Mouse (Mus musculus) induced T-regulatory cell, adult 2 months (primary cell): ENCODE data around the gene Cfap54.

Experiments
- DNase-seq: peaks from one replicate; pipeline ENCODE4 v3.0.0-alpha.2; 2012; ENCODE audit warnings: low read depth

Gene Cfap54

DNA sequence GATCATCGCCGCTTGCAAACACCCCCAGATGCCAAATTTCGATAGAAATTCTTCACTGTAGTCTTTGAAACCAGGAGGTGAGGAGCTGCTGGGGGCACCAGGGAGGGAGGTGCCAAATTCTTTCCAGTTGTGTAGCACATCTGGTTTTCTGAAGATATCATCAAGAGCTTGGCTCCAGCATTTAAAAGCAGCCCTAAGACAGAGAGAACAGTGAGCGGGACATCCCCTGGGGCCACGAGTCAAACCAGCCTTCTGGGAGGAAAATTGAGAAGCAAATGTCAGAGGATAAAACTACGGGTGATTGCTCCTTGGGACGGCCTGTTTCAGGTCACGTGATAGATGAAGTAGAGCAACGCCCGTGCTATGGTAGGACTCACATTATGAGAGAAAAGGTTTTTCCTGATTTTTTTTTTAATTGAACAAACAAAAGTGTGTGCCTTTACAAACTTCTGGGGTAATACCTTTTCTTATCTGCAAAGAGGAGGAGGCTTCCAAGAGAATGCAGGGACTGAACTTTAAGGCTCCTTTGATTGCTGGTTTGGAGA is 143.6 kb downstream of the Cfap54 start:
- DNase-seq, result no peak

GRCm38 (mm10) chr10:92937091-92937490 is 144.3 kb downstream of the Cfap54 start:
- no peak for DNase-seq

DNA sequence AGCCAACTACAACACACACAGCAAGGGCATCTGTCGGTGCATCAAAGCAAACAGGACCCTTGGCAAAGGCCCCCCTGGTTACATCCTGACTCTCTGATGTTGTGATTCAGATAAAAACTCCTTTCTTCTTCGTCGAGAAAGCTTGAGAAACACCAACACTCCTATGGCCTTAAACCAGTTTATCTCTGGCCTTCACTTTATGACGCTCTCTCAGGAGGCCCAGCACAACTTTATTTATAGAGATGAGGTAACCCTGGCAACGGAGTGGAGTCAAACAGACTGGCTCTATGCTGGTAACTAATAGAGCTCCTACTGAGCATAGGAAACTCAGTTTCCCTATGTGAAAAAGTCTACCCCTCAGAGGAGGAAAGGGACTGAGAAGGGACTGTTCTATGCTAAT is 146.9 kb downstream of the Cfap54 start:
- DNase-seq, result no peak

- DNase-seq, result no peak
These were observed 147.8 kb downstream of the Cfap54 start for GRCm38 (mm10) chr10:92933616-92934015.

GRCm38 (mm10) chr10:92932464-92932863 is 149.0 kb downstream of the Cfap54 start:
- DNase-seq, result no peak

DNA sequence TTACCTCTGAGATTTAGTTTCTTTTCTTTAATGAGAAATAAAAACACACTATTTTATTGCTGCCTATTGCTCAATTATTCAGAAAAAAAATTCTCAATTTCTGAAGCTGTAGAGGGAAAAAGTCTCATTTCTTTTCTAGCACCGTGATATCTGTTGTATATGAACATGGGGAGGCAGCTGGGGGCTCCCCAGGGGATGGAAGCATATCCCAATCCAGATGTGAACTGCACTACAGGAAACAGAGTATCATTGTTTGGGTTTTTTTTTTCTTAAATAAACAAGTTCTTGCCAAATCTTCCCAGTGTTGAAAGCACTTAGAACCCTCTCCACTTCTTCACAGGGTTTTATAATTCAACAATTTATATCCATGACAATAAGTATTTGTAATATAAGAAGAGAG is 151.4 kb downstream of the Cfap54 start:
- no peak for DNase-seq

DNA sequence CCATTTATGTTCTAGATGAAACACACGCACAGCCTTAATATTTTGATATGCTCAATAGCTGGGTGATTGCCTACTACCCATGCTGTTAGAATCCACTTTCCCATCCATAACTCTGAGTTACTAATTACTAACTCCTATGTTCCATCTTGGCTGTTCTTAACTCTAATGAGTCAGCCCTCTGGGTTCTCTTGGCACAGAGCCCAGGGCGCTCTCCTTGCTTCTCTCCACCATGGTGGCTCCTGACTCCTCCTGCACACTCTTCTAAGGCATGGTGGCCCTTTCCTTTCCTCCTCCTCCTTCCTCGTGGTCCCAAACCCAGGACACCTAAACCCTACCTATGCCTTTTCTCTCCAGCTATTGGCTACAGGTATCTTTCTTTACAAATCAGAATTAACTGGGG is 153.2 kb downstream of the Cfap54 start:
- DNase-seq, result no peak

- no peak for DNase-seq
These were observed 162.9 kb downstream of the Cfap54 start for GRCm38 (mm10) chr10:92918551-92918950.

DNA sequence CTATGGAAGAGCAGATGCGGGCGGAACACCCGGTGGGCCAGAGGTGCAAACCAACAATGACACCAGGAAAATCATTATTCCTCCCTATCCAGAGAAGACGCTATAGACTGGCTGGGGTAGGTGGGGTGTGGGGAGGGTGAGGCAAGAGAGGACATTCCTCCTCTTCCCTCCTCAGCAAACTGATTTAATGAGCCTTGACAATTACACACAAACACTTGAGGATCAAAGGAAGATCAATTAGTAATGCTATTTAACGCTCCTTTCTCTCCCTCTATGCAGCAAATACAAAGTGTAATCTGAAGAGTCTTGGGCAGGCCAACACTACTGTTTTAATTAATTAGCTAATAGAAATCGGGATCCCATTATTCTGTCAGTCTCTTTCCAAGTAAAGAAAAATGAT is 174.2 kb downstream of the Cfap54 start:
- no peak for DNase-seq

- no peak for DNase-seq
These were observed 193.0 kb downstream of the Cfap54 start for GRCm38 (mm10) chr10:92888466-92888865.

GRCm38 (mm10) chr10:92878000-92878399 is 203.4 kb downstream of the Cfap54 start:
- no peak for DNase-seq

DNA sequence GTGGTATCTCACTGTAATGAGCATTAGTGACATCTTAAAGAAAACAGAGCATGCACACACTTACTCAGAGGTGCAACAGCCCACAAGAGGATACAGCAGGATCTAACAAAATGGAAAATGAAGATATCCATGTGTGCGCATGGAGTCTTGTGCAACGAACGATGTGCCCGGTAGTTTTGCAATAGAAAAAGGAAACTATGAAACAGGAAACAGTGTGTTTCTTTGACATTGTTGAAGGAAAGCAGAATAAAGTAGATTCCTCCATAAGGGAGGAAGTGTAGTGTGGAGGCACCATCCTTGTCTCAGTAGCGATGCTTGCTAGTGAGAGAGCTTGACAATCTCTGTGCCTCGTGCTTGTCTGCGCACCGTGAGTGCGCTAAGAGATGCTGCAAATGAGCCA is 240.4 kb downstream of the Cfap54 start:
- DNase-seq, result no peak

GRCm38 (mm10) chr10:92837572-92837971 is 243.8 kb downstream of the Cfap54 start:
- DNase-seq, result no peak

- no peak for DNase-seq
These were observed 244.4 kb downstream of the Cfap54 start for GRCm38 (mm10) chr10:92837045-92837444.

GRCm38 (mm10) chr10:92821499-92821898 is 259.9 kb downstream of the Cfap54 start:
- DNase-seq, result no peak

- DNase-seq, result no peak
These were observed 263.2 kb downstream of the Cfap54 start for GRCm38 (mm10) chr10:92818190-92818589.

DNA sequence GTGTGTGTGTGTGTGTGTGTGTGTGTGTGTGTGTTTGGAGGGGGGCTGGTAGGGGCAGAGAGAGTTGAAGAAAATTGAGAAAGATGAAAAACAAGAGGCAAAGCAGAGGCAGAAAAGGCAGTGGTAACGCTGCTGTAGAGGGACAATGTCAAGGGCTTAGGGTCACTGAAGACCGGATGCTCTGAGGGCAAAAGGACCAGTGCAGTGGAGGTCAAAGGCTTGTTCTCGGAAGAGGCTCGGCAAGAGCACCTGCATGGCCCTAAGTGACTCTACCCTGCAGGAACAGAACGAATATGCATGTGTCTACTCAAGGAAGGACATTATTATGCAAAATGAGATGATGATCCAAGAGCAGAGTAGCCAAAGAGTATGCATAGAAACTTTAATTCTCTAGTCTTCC is 264.5 kb downstream of the Cfap54 start:
- DNase-seq, result no peak

DNA sequence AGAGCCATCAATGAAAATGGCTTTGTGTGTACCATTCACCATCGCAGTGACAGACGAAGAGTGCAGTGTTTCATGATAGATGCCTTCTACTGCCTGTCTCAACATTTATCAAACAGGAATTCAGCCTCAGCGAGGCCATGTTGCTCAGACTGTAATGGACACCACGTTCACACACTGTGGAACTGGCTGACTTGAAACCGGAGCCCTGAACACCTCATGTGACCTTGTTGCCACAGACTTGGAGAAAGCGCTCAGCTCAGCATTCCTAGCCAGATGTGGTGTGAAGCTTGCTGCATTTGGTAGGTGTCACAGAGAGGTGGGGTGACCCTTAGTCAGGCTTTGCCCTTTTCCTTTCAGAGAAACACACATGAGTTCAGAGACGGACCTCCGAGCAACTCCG is 270.5 kb downstream of the Cfap54 start:
- no peak for DNase-seq

GRCm38 (mm10) chr10:92791908-92792307 is 289.5 kb downstream of the Cfap54 start:
- no peak for DNase-seq

DNA sequence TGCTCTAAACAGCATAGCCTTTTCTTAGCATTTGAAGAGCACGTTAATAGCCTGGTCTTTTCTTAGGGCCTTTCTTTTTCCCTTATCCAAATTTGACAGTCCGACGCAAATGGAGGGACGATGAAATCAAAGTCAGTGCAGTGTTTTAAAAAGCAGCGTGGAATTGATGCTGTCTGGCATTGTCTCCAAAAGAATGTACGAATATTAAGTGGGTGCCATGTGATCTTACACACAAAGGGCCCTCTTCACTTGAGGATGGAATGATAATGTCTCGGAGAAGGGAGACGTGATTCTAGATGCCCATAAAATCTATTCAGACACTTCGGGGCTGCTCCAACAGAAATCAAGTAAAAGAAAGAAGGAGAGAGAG is 289.9 kb downstream of the Cfap54 start:
- no peak for DNase-seq

DNA sequence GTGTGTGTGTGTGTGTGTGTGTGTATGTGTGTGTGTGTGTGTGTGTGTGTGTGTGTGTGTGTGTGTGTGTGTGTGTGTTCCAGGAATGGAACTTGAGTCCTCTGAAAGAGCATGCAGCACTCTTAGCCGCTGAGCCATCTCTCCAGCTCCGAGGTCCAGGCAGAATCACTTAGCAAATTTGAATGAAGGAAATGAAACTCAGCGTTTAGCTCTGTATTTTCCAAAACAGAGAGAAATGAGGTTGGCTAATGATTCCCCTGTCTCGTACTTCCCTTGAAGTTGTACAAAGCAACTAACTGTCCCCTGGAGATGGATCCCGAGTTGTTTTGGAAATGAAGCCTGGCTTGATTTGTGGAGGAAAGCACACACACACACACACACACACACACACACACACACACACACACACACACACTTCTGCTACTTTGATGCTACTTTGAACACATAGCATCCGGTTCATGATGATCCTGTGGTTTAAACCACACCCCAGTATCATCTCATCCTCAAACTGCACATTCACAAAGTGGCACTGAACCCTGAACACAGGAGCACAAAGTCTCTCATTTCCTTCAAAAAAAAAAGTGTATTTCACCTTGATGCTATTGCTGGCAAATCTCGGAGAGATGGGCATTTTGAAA is 290.4 kb downstream of the Cfap54 start:
- DNase-seq, result peak; percentile 47

- DNase-seq, result no peak
These were observed 291.2 kb downstream of the Cfap54 start for GRCm38 (mm10) chr10:92790247-92790646.

GRCm38 (mm10) chr10:92788410-92789096 is 292.9 kb downstream of the Cfap54 start:
- no peak for DNase-seq

DNA sequence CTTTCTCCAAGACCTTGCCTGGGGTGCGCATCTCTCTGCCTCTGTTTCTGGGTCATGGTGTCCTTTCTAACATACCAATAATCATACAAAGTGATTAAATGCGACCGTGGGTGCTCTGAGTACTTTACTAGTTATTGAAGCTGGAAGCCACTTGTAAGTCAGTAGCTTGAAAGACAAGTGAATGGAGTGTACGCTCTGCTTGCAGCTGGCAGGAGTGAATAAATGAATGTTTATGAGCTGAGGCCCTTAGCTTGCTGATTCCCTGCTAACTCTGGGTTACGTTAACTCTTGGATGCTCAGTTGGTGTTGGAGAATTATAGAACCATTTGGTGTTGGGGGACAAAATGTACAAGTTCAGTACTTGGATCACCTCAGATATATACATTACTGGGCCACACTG is 298.7 kb downstream of the Cfap54 start:
- no peak for DNase-seq
